Mouse (Mus musculus): ENCODE results near the gene Aldh3a2. TPM values are rescaled to one million over a fixed set of nuclear protein-coding genes. Genes with fewer than 3 reads are reported as not detected.
"Not testable (repeated sequence)": the region's sequence is repeated elsewhere in the genome, so short reads cannot be mapped to it uniquely, and the experiment has no call there.

The Aldh3a2 gene
- polyA plus RNA-seq (2012; rRNA removed) = 98.8 and 111 TPM in 2 replicates

DNA sequence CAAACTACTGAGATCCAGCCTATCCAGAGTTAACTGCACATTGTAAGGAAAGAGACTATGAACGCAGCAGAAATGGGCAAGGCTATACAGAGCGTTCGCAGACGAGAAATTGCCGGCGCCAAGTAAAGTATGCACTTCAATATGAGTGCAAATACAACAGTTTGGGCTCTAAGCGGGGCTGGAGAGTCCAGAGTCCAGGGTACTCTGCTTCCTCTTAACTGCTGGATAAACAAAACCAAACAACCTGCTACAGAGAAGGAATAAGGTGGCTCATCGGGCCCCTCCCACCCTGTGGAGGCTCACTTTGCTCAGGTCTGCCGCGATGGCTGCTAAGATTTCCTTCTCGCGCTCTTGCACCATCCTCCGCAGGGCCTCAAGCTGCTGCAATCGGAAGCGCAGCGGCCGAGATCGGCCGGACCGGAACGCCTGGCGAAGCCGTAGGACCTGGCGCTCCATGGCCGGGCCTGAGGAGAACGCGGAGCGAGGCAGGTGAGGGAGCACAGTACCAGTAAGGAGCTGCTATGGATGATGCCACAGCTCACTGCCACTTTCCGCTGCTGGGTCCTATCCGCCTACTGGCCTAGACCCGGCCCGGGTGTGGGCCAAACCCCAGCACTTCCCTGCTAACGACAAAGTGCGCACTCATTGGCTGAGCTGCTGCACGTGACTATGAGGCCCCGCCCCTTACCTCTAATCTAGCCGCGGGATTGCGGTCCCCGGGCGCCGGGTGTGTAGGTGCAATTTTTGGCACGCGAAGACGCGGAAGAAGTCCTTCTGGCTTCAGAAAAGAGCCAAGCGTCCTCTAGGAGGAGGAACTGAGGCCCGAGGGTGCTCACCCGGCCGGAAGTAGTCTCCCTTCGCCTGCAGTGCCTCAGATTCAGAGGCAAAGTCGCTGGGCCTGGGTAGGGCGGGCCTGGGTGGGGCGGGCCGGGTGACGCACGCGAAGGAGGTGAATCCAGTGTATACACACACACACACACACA lies at the start of gene Aldh3a2:
TSS of gene Aldh3a2 (minus strand) at position 914 of the 983 bp plus-strand sequence.
- no peak for DNase-seq (ENCODE audit: low read depth)

DNA sequence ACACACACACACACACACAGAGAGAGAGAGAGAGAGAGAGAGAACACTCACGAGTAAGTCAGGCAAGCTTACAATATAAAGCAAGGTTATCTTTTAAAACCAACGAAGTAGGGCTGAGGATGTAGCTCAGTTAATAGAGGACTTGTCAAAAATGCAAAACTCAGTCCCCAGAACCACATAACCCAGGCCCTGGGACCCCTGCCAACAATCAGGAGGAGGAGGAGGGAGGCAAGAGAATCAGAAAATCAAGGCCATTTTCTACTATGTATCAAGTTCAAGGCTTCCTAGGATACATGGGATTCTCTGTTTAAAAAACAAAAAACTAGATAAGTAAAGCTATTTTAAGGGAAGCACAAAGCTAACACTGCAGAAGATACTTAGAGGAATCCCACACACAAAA lies 49.6 kb upstream of the Aldh3a2 start:
- no peak for DNase-seq (ENCODE audit: low read depth)

DNA sequence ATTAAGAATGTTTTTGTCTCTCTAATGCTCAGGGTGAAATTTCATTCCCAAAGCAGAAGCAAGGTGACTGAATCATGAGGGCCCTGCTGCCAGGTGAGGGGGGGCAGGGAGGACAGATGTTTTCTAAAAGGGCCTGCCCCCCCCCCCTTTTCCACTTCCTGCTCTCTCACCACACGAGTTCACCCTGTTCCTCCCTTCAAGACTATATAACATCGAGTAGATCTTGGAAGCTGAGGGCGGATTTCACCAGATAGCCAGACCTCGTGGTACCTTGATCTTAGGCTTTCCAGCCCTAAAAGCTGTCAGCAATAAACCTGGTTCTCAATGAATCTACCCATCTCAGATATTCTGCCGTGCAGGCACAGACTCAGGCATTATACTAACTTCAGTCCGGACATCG lies 43.1 kb upstream of the Aldh3a2 start:
- DNase-seq (ENCODE audit: low read depth) = no peak

DNA sequence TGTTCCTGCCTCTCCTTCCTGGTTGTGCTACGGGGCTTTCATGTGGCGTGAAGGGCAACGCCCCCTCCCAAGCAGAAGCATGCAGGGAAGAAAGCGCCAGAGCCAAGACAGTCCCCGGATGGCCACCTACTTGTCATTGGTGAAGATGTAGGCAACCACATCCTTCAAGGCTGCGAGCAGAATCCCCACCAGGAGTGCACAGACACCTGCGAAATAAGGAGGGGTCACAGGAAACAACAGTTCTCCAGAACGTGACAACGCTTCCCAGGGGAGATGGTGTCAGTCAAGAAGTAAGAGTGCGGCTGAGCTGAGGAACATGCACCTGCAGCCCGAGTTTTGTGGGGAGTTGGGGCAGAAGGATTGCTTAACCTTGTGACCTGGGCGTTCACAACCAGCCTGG lies 42.6 kb upstream of the Aldh3a2 start:
- DNase-seq (ENCODE audit: low read depth) = no peak

DNA sequence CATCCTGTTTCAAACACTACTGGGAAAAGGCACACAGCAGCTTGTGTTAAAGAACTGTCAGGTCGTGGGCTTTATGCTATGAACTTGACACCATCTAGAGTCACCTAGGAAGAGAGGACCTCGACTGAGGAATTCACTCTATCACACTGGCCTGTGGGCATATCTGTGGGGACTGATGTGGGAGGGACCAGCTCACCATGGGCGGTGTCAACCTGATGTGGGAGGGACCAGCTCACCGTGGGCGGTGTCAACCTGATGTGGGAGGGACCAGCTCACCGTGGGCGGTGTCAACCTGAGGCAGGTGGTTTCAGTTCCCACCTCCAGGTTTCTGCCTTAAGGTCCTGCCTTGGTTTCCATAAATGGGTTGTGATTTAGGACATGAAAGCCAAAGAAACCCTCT lies 40.5 kb upstream of the Aldh3a2 start:
- DNase-seq (ENCODE audit: low read depth) = no peak

DNA sequence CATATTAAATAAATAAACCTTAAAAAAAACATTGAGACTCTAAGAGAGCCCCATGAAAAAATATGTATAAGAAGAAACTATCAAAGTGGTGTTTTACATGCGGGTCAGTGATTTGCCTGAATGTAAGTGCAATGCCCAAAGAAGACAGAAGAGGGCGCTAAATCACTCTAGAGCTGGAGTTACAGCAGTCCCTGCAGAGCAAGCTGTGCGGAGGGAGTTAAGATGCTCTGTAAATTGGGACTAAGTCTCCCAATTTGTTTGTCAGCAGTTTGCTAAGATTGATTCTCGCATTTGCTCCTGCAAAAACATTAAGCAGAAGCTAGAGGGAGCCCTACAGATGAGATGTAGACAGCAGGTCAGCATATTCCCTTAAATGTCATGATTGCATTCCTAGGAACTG lies 38.1 kb upstream of the Aldh3a2 start:
- no peak for DNase-seq (ENCODE audit: low read depth)

DNA sequence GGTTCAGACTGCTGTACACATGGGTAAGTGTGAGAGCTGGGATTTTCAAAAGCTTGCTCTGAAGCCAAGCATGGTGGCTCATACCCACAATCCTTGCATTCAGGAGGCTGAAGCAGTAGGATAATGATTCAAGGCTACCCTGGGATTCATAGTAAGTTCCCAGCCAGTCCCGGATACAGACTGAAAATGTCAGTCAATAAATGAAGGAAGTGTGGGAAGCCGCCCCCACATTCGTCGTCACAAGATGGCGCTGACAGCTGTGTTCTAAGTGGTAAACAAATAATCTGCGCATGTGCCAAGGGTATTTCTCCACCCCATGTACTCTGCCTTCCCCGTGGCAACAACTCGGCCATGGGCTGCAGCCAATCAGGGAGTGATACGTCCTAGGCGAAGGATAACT lies 37.3 kb upstream of the Aldh3a2 start:
- DNase-seq (ENCODE audit: low read depth) = not testable (repeated sequence)

DNA sequence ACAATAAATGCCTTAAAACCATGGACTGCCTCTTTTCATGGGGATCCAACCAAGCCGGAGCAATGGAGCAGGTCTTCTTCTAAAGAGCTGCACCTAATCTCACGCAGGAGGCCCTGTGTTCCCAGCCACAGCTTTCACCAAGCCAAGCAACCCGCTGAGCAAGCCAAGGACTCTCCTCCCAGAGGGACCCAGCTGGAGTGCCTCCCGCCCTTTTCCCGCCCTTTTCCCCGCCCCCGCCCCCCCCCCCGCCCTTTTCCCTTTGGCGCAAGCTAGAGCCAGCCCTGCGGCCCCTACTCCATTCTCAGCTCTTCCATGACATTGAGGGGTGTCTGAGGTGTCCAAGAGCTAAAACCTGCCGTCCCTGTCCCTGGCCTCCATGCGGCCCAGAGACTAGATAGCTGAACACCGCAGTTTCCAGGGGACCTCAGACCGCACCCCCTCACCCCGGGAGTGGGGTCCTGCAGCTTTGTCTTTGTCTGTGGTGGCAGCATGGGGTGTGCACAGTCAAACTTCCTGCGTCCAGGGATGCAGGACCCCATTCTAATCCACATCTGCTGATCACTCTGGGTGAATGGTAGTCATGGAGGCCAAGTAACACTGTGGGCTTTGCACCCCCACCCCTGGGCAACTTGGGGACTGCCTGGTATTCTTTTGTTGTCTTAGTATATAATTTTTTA lies 33.6 kb upstream of the Aldh3a2 start:
- no peak for DNase-seq (ENCODE audit: low read depth)

DNA sequence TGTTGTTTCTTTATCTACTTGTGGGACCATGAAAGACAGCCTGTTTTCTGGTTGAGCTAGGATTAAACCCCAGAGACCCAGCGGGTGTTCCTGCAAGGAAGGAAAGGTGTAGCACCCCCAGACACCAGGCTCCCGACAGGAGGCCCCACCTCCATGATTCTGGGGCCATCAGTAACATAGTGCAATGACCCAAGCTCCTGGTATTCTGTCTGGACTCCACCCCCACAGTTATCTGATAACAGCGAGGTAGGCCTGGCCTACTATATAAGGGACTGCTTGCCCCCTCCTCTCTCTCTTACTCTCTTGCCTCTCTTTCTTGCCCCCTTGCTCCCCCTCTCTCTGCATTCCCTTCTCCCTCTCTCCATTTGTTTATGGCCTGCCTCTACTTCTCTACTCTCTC lies 32.9 kb upstream of the Aldh3a2 start:
- DNase-seq (ENCODE audit: low read depth) = no peak

DNA sequence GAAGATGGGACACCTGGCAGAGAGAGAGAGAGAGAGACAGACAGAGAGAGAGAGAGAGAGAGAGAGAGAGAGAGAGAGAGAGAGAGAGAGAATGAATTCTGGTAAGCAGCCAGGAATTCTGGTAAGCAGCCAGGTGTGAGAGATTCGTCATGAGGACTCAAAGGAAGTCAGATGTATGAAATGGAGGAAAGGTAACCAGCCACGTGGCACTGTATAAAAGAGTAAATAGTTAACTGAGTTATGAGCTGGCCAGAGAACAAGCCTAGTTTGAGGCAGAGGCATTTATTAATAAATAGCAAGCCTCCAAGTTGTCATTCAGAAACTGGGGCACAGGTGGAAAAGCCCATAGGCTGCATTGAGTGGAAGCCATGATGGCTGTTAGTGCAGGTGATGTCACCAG lies 30.6 kb upstream of the Aldh3a2 start:
- no peak for DNase-seq (ENCODE audit: low read depth)

DNA sequence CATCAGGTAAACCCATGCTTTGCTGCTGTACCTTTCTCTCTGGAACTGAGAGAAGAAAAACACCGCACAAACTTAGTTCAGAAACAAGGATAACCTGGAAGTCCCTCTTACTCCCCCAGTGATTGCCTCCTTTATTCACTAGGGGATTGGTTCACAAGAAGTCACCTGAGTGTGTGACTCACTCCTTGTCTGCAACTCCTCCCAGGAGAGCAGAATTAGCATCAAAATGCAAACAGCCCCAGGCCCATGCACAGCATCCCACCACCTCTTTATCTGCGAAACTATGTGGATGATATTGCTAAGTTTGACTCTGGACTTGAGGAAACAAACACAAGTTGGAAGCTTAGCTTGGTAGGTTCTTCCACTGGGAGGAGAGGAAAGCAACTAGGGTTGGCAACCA lies 30.1 kb upstream of the Aldh3a2 start:
- no peak for DNase-seq (ENCODE audit: low read depth)

DNA sequence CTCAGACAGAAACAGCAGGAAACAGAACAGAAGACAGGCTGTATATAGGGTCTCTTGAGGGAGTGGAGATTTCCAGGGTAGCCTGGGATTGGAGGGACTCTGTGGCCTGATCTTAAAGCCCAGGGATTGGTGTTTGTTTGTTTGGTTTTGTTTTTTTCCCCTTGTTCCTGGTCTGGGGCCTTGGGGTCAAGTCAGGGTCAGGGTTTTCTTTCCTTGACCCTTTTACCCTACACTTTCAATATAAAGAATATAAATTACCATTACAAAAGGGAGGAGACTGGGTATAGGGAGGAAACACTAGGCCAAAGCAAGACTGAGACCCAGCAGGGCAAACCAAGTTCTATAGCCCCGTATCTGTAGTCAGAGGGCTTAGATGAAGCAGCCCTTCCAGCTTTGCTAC lies 29.3 kb upstream of the Aldh3a2 start:
- DNase-seq (ENCODE audit: low read depth) = no peak

DNA sequence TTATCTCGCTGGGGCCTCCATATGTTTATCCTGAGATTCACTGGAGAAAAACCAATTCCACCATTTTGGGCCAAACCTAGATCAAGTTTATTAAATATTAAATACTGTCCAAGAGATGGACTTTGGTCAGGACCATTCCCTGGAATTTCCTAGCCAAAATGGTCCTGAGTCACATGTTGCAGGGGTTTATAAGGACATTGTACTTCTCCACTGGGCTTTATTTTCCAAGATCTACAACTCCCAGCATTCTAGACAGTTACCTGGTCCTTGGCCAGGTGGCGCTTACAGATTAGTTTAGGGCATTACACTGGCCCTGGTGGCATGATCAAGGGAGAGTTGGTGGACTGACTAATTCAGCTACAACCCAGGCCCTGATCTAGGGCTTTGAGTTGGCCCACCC lies 28.3 kb upstream of the Aldh3a2 start:
- DNase-seq (ENCODE audit: low read depth) = no peak

DNA sequence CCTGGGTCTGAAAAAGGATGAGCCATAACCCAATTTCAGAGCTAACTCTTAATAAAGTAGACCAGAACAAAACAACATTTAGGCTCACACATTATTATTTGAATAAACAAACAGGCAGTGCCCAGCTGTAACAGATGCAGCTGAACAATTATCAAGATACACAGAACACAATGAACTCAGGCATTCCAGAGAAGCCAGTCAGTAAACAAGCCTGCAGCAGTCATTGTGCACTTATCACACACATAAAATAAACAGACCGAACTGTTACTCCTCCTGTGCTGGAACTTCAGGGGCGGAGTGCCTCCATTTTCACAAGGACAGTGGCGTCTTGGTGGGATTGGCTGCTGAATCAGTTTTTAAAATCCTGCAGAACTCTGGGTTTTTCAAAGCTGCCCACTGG lies 27.2 kb upstream of the Aldh3a2 start:
- no peak for DNase-seq (ENCODE audit: low read depth)

DNA sequence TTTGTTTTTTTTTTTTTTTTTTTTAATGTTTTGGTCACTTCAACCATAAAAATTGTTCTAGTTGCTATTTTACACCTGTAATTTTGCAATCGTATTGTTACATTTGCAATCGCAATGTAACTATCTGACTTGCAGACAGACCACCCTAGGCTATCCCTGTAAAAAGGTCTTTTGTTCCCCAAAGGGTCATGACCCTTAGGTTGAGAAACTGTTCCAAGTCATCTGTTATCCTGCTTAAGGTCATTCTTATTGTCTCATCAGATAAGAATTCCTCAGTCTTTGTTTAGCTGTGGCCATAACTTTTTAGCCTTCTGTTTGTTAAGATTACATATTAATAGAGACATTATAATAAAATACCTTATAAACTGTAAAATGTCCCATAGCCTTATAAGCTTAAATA lies 26.0 kb upstream of the Aldh3a2 start:
- no peak for DNase-seq (ENCODE audit: low read depth)

DNA sequence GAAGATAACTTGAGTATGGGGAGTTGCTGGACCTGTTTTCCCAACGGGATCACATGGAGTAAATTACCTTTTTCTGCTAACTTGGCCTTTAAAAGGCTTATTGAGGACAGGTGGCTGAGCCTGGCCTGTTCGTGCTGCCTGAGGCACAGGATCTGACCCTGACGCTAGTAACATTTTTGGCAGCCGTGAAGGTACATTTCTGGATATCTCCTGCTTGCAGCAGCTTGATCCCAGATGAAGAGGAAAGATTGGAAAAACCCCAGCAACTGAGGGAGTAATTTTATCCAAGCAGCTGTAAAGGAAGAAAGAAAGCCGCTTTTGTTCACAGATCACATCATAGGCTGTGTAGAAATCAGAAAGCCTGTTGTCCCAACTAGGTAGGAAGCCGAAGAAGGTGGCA lies 17.1 kb upstream of the Aldh3a2 start:
- DNase-seq (ENCODE audit: low read depth) = peak; percentile 99

DNA sequence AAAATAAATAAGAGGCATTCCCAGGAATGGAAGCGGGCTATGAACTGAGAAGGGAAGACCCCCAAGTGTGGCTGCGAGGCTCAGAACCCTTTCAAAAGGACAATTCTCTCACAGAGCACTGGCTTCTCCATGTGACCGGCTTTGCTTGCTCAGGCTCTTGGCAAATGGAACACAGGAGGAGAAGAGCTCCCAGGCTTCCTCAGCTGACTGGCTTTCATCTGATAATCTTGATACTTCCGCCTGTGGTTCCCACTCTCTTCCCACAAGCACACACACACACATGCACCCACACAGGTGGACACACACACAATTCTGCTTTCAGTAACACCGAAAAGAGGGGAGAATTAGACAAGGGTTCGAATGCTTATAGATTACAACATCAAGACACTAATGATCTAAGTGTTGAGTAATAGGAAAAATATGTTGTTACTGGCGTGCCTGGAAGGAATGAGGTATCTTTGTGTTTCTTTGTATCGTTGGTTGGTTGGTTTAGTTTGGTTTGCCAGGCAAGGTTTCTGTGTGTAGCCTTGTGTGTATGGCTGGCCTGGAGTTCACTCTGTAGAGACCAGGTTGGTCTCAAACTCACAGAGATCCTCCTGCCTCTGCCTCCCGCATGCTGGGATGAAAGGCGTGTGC lies 16.3 kb upstream of the Aldh3a2 start:
- peak; percentile 97 for DNase-seq (ENCODE audit: low read depth)

DNA sequence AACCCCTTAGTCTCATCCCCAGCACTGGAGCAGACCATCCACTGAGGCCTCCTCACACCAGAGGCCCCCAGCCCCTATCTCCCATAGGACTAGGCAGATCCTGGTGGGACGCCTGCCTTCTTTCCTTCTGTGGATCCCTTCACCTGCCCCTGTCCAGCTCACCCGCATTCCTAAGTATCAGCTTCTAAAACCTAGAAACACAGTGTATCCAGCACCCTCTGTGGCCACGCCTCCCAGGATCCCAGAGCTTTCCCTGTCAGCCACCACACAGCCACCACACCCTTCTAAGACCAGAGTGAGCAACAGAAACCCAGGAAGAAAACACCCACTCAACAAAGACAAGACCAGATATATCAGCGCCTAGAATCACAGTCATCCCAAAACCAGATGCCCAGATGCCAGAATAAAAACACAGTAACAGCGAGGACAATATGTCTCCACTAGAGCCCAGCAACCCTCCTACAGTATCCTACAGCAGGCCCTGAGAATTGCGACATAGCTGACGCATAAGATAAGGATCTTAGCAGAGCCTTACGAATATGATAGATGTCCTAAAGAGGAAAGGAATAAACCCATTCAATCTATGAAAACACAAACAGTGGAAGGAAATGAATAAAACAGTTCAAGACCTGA lies 11.3 kb upstream of the Aldh3a2 start:
- DNase-seq (ENCODE audit: low read depth) = no peak

DNA sequence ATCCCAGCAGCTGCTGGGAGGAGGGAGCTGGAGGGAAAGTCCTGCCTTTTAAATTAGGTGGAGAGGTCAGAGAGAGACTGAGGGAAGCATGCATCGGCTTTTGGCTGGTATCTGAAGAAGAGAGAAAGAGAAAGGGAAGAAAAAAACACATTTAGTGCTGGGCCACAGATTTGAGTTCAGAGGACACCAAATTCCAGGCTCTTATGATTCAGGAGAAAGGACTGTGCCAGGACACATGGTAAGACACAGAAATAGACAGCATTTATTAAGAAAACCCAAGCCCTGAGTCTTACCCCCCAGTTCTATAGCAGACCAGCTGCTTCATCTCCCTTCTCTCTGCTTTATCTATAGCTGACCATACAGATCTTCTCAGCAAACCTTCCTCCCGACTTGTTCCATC lies 10.7 kb upstream of the Aldh3a2 start:
- no peak for DNase-seq (ENCODE audit: low read depth)

DNA sequence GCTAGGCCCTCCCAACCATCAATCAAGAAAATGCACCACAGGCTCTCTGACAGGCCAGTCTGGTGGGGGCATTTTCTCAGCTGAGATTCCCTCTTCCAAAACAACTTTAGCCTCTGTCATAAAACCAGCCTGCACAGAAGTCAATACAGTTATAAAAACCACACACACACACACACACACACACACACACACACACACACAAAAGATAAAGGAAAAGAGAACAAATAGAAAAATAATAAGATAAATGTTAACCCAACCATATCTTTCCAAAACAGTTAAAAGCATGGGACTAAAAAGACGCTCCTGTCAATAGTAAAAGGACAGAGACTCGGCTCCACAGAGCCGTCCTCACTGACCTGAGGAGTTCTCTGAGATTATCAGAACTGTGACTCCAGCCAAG lies 9.2 kb upstream of the Aldh3a2 start:
- no peak for DNase-seq (ENCODE audit: low read depth)

DNA sequence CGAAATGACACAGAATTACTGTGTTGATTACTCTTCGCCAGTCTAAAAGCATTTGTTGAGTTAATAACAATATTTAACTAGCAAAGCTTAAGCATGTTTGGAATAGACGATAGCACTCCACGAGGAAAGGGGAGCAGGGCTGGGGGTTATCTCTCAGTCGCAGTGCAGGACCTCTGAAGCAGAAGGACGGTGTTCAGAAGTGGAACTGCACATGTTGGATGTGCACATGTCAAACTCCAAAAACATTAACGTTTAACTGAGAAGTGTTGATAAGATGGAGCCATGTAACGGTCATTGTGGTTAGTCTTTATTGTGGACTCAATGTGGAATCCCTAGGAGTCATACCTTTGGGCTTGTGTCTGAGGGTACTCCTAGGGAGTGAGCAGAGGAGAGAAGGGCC lies 7.8 kb upstream of the Aldh3a2 start:
- DNase-seq (ENCODE audit: low read depth) = no peak

DNA sequence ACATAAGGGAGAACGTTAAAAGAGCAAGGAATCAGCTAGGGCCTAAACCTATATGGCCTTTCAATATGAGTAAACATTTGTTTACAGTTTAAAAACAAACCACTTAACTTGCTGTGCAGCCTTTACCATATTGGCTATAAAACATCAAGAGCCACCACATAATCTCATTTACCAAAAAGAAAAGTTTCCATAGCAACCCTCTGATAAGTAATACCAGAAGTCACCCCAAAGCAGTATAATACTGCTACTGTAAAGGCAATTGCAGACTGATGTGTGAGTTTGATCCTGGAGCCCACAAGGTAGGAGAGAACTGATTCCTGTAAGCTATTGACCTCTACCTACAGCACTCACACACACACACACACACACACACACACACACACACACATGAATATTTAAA lies 7.2 kb upstream of the Aldh3a2 start:
- no peak for DNase-seq (ENCODE audit: low read depth)

Data from gonadal fat pad, adult 2 months (tissue).